Mouse (Mus musculus) large intestine, adult 2 months (tissue): ENCODE results near the gene Irf8. TPM values are rescaled to one million over a fixed set of nuclear protein-coding genes. Genes with fewer than 3 reads are reported as not detected.
"Not testable (repeated sequence)": the region's sequence is repeated elsewhere in the genome, so short reads cannot be mapped to it uniquely, and the experiment has no call there.

Experiments
- DNase-seq: peaks from one replicate; pipeline ENCODE4 v3.0.0-alpha.2; 2012; ENCODE audit warnings: low read depth, low spot score
- WGBS: fragments of 180-500 bp; shearing (Covaris S2); methylation state at CpG from one replicate; pipeline ENCODE4 v1.1.7; 2018; 5-methylcytosine and 5-hydroxymethylcytosine counted together
- polyA plus RNA-seq: library from polyadenylated mRNA; depleted of rRNA; stranded (reverse); fragments of >200 nt; gene quantifications from 2 replicates; pipeline ENCODE4 v1.2.3, GENCODE M21; 2012

Irf8 gene
- polyA plus RNA-seq, 1 experiment = 75.8 TPM

GRCm38 (mm10) chr8:120715996-120716680 is 20.0 kb upstream of the Irf8 start:
- no peak for DNase-seq
- WGBS = 76% methylated on average over 15 of the region's 15 CpGs

- no peak for DNase-seq
- WGBS = 80% methylated on average over 19 of the region's 19 CpGs
These were observed 16.4 kb upstream of the Irf8 start for GRCm38 (mm10) chr8:120719586-120720236.

GRCm38 (mm10) chr8:120723025-120723424 is 13.1 kb upstream of the Irf8 start:
- no peak for DNase-seq
- WGBS = 70% methylated on average over 6 of the region's 6 CpGs

- DNase-seq = not testable (repeated sequence)
- WGBS = 93% methylated on average over 4 of the region's 4 CpGs
These were observed 12.1 kb upstream of the Irf8 start for GRCm38 (mm10) chr8:120724096-120724495.

GRCm38 (mm10) chr8:120724816-120725575 is 11.2 kb upstream of the Irf8 start:
- no peak for DNase-seq
- WGBS = 21% methylated on average over 17 of the region's 17 CpGs

GRCm38 (mm10) chr8:120725576-120725950 is 10.6 kb upstream of the Irf8 start:
- DNase-seq = no peak
- WGBS = 44% methylated on average over 5 of the region's 5 CpGs

GRCm38 (mm10) chr8:120726051-120726450 is 10.1 kb upstream of the Irf8 start:
- 60% methylated on average over 5 of the region's 5 CpGs for WGBS
- no peak for DNase-seq

GRCm38 (mm10) chr8:120728488-120729160 is 7.5 kb upstream of the Irf8 start:
- DNase-seq = no peak
- WGBS = 28% methylated on average over 9 of the region's 9 CpGs

- DNase-seq = no peak
- 71% methylated on average over 14 of the region's 14 CpGs for WGBS
These were observed 4.6 kb upstream of the Irf8 start for GRCm38 (mm10) chr8:120731582-120731981.

- no peak for DNase-seq
- WGBS = 77% methylated on average over 6 of the region's 6 CpGs
These were observed 4.1 kb upstream of the Irf8 start for GRCm38 (mm10) chr8:120732068-120732467.

GRCm38 (mm10) chr8:120736486-120736885 is 328 bp downstream of the Irf8 start:
- under 1% methylated on average over 11 of the region's 11 CpGs for WGBS
- DNase-seq = no peak

- DNase-seq = no peak
- 20% methylated on average over 7 of the region's 7 CpGs for WGBS
These were observed 1.0 kb downstream of the Irf8 start for GRCm38 (mm10) chr8:120737166-120737565.

- DNase-seq = no peak
- WGBS = 16% methylated on average over 4 of the region's 4 CpGs
These were observed 2.6 kb downstream of the Irf8 start for GRCm38 (mm10) chr8:120738771-120739170.

- WGBS = 17% methylated on average over 15 of the region's 15 CpGs
- DNase-seq = no peak
These were observed 3.4 kb downstream of the Irf8 start for GRCm38 (mm10) chr8:120739526-120739925.

GRCm38 (mm10) chr8:120740579-120740978 is 4.4 kb downstream of the Irf8 start:
- DNase-seq = no peak
- WGBS = 19% methylated on average over 2 of the region's 2 CpGs

- WGBS = 75% methylated on average over 17 of the region's 17 CpGs
- no peak for DNase-seq
These were observed 4.8 kb downstream of the Irf8 start for GRCm38 (mm10) chr8:120741001-120741400.

- WGBS = 72% methylated on average over 15 of the region's 15 CpGs
- no peak for DNase-seq
These were observed 5.8 kb downstream of the Irf8 start for GRCm38 (mm10) chr8:120741815-120742530.

- DNase-seq = no peak
- WGBS = 10% methylated on average over 12 of the region's 12 CpGs
These were observed 7.2 kb downstream of the Irf8 start for GRCm38 (mm10) chr8:120743149-120743897.

- WGBS = 24% methylated on average over 4 of the region's 4 CpGs
- DNase-seq = no peak
These were observed 7.7 kb downstream of the Irf8 start for GRCm38 (mm10) chr8:120743898-120744290.
